Mouse (Mus musculus) stomach, embryonic 14.5 days (tissue): Measurements from ENCODE around the gene Zcchc14. TPM values are rescaled to one million over a fixed set of nuclear protein-coding genes. Genes with fewer than 3 reads are reported as not detected.

ENCODE experiments used
- ATAC-seq: fragments of 200-750 bp; cut with Nextera tagmentation; 2 replicates; pipeline ENCODE4 v1.8.0; 2017; ENCODE audit warnings: low read depth, moderate TSS enrichment; ENCODE audit not compliant: insufficient number of reproducible peaks, insufficient read depth, low FRiP score
- H3K27ac ChIP-seq: fragments of 300-500 bp; sonication (generic); 2 replicates; pipeline ENCODE4 v1.5.1; 2014; ENCODE audit warnings: mild to moderate bottlenecking, low read length, moderate library complexity, mixed read lengths
- H3K27me3 ChIP-seq: fragments of 300-500 bp; sonication (generic); 2 replicates; pipeline ENCODE4 v1.6.1; 2014; ENCODE audit warnings: low read length, control low read depth, mixed read lengths; ENCODE audit not compliant: control insufficient read depth, insufficient read depth
- H3K36me3 ChIP-seq: fragments of 300-500 bp; sonication (generic); 2 replicates; pipeline ENCODE4 v1.6.1; 2014; ENCODE audit warnings: mild to moderate bottlenecking, control low read depth, low read length, moderate library complexity, mixed read lengths; ENCODE audit not compliant: control insufficient read depth, insufficient read depth
- H3K4me1 ChIP-seq: fragments of 300-500 bp; sonication (generic); 2 replicates; pipeline ENCODE4 v1.6.1; 2014; ENCODE audit warnings: low read length, control low read depth, mixed read lengths; ENCODE audit not compliant: control insufficient read depth, insufficient read depth
- H3K4me2 ChIP-seq: fragments of 300-500 bp; sonication (generic); replicated peaks from 2 replicates; pipeline ENCODE4 v1.6.1; 2014; ENCODE audit warnings: low read depth, low read length, control low read depth
- H3K4me3 ChIP-seq: fragments of 300-500 bp; sonication (generic); 2 replicates; pipeline ENCODE4 v1.5.1; 2014; ENCODE audit warnings: low read depth, low read length, control low read depth
- H3K9ac ChIP-seq: fragments of 300-500 bp; sonication (generic); replicated peaks from 2 replicates; pipeline ENCODE4 v1.6.1; 2014; ENCODE audit warnings: low read depth, mild to moderate bottlenecking, control low read depth, low read length, moderate library complexity, mixed read lengths
- H3K9me3 ChIP-seq: fragments of 300-500 bp; sonication (generic); 2 replicates; pipeline ENCODE4 v1.6.1; 2016; ENCODE audit warnings: low read depth, low read length, control low read depth; ENCODE audit not compliant: control insufficient read depth
- WGBS: fragments of 180-500 bp; shearing (Covaris S2); extraction: QIAGEN DNeasy Blood & Tissue Kit; methylation state at CpG from one replicate; pipeline ENCODE4 v1.1.7; 2014; 5-methylcytosine and 5-hydroxymethylcytosine counted together
- polyA plus RNA-seq: library from polyadenylated mRNA; unstranded; fragments of >200 nt; fragmentation: Nextera tagmentation; extraction: Ambion mirVana; gene quantifications from 2 replicates; pipeline ENCODE4 v1.2.1, GENCODE M21; 2014

Zcchc14 gene
- polyA plus RNA-seq, 1 experiment from 2014 or later: 28.7 TPM

DNA sequence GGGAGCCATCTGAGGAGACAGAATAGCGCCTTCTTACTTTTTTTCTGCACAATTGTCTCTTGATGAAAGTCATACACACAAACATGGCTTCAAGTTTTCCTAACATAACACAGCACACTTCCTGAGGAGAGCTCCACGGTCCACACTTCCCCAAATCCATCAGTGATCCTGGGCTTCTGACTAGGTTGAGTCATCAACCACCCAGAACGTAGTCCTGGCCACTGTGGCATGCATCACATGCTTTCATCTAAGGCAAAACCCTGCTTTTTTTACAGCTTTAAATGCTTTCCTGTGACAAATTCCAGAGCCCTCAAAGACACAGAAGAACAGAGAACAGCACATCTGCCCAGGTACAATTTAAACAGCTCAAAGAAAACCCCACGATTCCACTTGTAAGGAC is 24.0 kb downstream of the Zcchc14 start:
- Histone ChIP-seq H3K36me3 (peaks cover 14% of the 10 kb centered on the region; the same call in 1 of the 2 replicates), H3K4me2 (no peak overlapping the region), H3K27ac (no peak overlapping the region), H3K27me3 (no peaks in the 10 kb centered on the region), H3K9ac (no peak overlapping the region), H3K4me1 (peaks cover 19% of the 10 kb centered on the region), H3K4me3 (no peak overlapping the region), H3K9me3 (no peaks in the 10 kb centered on the region)
- ATAC-seq: no peak
- WGBS: 85% methylated on average over 4 of the region's 4 CpGs

GRCm38 (mm10) chr8:121623043-121623442 is 29.7 kb downstream of the Zcchc14 start:
- Histone ChIP-seq H3K9me3 (no peaks in the 10 kb centered on the region), H3K4me2 (no peak overlapping the region), H3K27me3 (no peaks in the 10 kb centered on the region), H3K36me3 (peaks cover 11% of the 10 kb centered on the region; the same call in 1 of the 2 replicates), H3K27ac (no peak overlapping the region), H3K4me1 (peaks cover 30% of the 10 kb centered on the region), H3K9ac (no peak overlapping the region), H3K4me3 (no peak overlapping the region)
- 90% methylated on average over 8 of the region's 8 CpGs for WGBS
- no peak for ATAC-seq

GRCm38 (mm10) chr8:121621879-121622278 is 30.8 kb downstream of the Zcchc14 start:
- ATAC-seq: no peak
- Histone ChIP-seq H3K27ac (no peak overlapping the region), H3K36me3 (peaks cover 11% of the 10 kb centered on the region; the same call in 1 of the 2 replicates), H3K4me2 (no peak overlapping the region), H3K4me1 (peaks cover 30% of the 10 kb centered on the region), H3K9me3 (no peaks in the 10 kb centered on the region), H3K27me3 (no peaks in the 10 kb centered on the region), H3K4me3 (no peak overlapping the region), H3K9ac (no peak overlapping the region)
- 61% methylated on average over 1 of the region's 1 CpGs for WGBS

GRCm38 (mm10) chr8:121620801-121621516 is 31.7 kb downstream of the Zcchc14 start:
- Histone ChIP-seq H3K4me1 (peaks cover 30% of the 10 kb centered on the region), H3K27me3 (no peaks in the 10 kb centered on the region), H3K9ac (no peak overlapping the region), H3K9me3 (no peaks in the 10 kb centered on the region), H3K4me2 (no peak overlapping the region), H3K36me3 (peaks cover 11% of the 10 kb centered on the region; the same call in 1 of the 2 replicates), H3K4me3 (no peak overlapping the region), H3K27ac (no peak overlapping the region)
- no peak for ATAC-seq
- 75% methylated on average over 12 of the region's 12 CpGs for WGBS

GRCm38 (mm10) chr8:121619401-121619995 is 33.2 kb downstream of the Zcchc14 start:
- WGBS: 29% methylated on average over 7 of the region's 7 CpGs
- H3K9ac ChIP-seq: no peak overlapping the region
- H3K27me3 ChIP-seq: no peaks in the 10 kb centered on the region
- ATAC-seq: 0 out of 2 replicates have a peak, but pooled peaks have one; percentile 35
- H3K9me3 ChIP-seq: no peaks in the 10 kb centered on the region
- H3K36me3 ChIP-seq: peaks cover 11% of the 10 kb centered on the region; the same call in 1 of the 2 replicates
- peaks cover 26% of the 10 kb centered on the region for H3K4me1 ChIP-seq
- H3K4me2 ChIP-seq: no peak overlapping the region
- no peak overlapping the region for H3K4me3 ChIP-seq
- H3K27ac ChIP-seq: peak overlapping the region; percentile 45; the same call in 1 of the 2 replicates

- no peak overlapping the region for H3K27ac ChIP-seq
Measured at GRCm38 (mm10) chr8:121613419-121613818, 39.3 kb downstream of the Zcchc14 start.

DNA sequence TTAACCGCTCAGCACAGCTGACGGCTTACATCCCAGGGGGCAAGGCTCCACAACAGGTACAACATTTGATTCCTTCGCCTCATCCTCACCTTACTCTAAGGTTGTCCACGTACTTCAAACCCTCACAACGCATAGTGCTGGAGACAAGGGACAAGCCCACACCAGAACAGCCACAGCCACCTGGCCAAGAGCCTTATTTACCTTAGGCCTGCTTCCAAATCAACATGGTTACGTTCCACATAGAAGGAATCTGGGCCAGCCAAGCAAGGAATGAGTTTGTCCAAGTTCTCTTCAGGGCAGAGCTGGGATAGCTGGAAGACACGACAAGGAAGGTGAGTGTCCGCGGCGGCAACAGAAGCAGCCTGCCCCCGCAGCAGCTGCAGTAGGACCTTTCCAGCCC is 42.8 kb downstream of the Zcchc14 start:
- no peak overlapping the region for H3K4me2 ChIP-seq
- H3K9me3 ChIP-seq: no peaks in the 10 kb centered on the region
- WGBS: 90% methylated on average over 11 of the region's 11 CpGs
- H3K27ac ChIP-seq: no peak overlapping the region
- ATAC-seq: no peak
- H3K27me3 ChIP-seq: no peaks in the 10 kb centered on the region
- peaks cover 51% of the 10 kb centered on the region for H3K36me3 ChIP-seq
- H3K9ac ChIP-seq: no peak overlapping the region
- no peak overlapping the region for H3K4me3 ChIP-seq
- H3K4me1 ChIP-seq: no peaks in the 10 kb centered on the region

More at GRCm38 (mm10) chr8:121613419-121613818, 39.3 kb downstream of the Zcchc14 start:
- no peak for ATAC-seq
- no peaks in the 10 kb centered on the region for H3K4me1 ChIP-seq
- H3K4me2 ChIP-seq: no peak overlapping the region
- H3K9me3 ChIP-seq: no peaks in the 10 kb centered on the region
- no peak overlapping the region for H3K9ac ChIP-seq
- H3K4me3 ChIP-seq: no peak overlapping the region
- no peaks in the 10 kb centered on the region for H3K27me3 ChIP-seq
- peaks cover 37% of the 10 kb centered on the region for H3K36me3 ChIP-seq

GRCm38 (mm10) chr8:121609251-121609650 is 43.5 kb downstream of the Zcchc14 start:
- 89% methylated on average over 15 of the region's 15 CpGs for WGBS
- Histone ChIP-seq H3K9me3 (no peaks in the 10 kb centered on the region), H3K27me3 (no peaks in the 10 kb centered on the region), H3K36me3 (peaks cover 58% of the 10 kb centered on the region), H3K4me3 (no peak overlapping the region), H3K9ac (no peak overlapping the region), H3K27ac (no peak overlapping the region), H3K4me2 (no peak overlapping the region), H3K4me1 (no peaks in the 10 kb centered on the region)
- no peak for ATAC-seq
